Mouse (Mus musculus) lung, embryonic 14.5 days (tissue): Measurements from ENCODE around the gene Rnf11. TPM values are rescaled to one million over a fixed set of nuclear protein-coding genes. Genes with fewer than 3 reads are reported as not detected.
A peak's percentile ranks its signal among the peaks of the same experiment; 100 is the strongest.

Source experiments
- ATAC-seq: fragments of 200-750 bp; cut with Nextera tagmentation; 2 replicates; pipeline ENCODE4 v1.8.0; 2017; ENCODE audit warnings: mild to moderate bottlenecking, moderate TSS enrichment, moderate library complexity; ENCODE audit not compliant: insufficient read depth
- DNase-seq: peaks from one replicate; pipeline ENCODE4 v3.0.0-alpha.2; 2015
- H3K27ac ChIP-seq: fragments of 300-500 bp; sonication (generic); 2 replicates; pipeline ENCODE4 v1.5.1; 2014; ENCODE audit warnings: low read depth, mild to moderate bottlenecking, moderate library complexity
- H3K27me3 ChIP-seq: fragments of 300-500 bp; sonication (generic); 2 replicates; pipeline ENCODE4 v1.6.1; 2014; ENCODE audit warnings: low read length, control low read depth; ENCODE audit not compliant: insufficient read depth
- H3K36me3 ChIP-seq: fragments of 300-500 bp; sonication (generic); 2 replicates; pipeline ENCODE4 v1.6.1; 2014; ENCODE audit warnings: control low read depth; ENCODE audit not compliant: insufficient read depth
- H3K4me1 ChIP-seq: fragments of 300-500 bp; sonication (generic); 2 replicates; pipeline ENCODE4 v1.6.1; 2014; ENCODE audit warnings: antibody characterized with exemption, control low read depth; ENCODE audit not compliant: insufficient read depth
- H3K4me2 ChIP-seq: fragments of 300-500 bp; sonication (generic); 2 replicates; pipeline ENCODE4 v1.6.1; 2014; ENCODE audit warnings: mild to moderate bottlenecking
- H3K4me3 ChIP-seq: fragments of 300-500 bp; sonication (generic); 2 replicates; pipeline ENCODE4 v1.5.1; 2014; ENCODE audit warnings: low read depth, low read length
- H3K9ac ChIP-seq: fragments of 300-500 bp; sonication (generic); 2 replicates; pipeline ENCODE4 v1.6.1; 2014
- H3K9me3 ChIP-seq: fragments of 300-500 bp; sonication (generic); 2 replicates; pipeline ENCODE4 v1.6.1; 2016; ENCODE audit warnings: low read depth, low read length, control low read depth
- CTCF ChIP-seq: IDR thresholded peaks from 2 replicates; pipeline ENCODE4 v1.5.1; 2016; ENCODE audit warnings: antibody characterized with exemption, low read depth
- WGBS: fragments of 180-500 bp; shearing (Covaris S2); extraction: QIAGEN DNeasy Blood & Tissue Kit; methylation state at CpG from one replicate; pipeline ENCODE4 v1.1.7; 2014; 5-methylcytosine and 5-hydroxymethylcytosine counted together
- polyA plus RNA-seq: library from polyadenylated mRNA; unstranded; fragments of >200 nt; fragmentation: Nextera tagmentation; extraction: Ambion mirVana; gene quantifications from 2 replicates; pipeline ENCODE4 v1.2.1, GENCODE M21; 2014

Gene Rnf11
- polyA plus RNA-seq, 1 experiment from 2014 or later, result 54.6 TPM

- Histone ChIP-seq H3K27me3 (no peaks in the 10 kb centered on the region), H3K27ac (no peak overlapping the region), H3K36me3 (no peaks in the 10 kb centered on the region), H3K4me3 (no peak overlapping the region), H3K4me1 (no peaks in the 10 kb centered on the region), H3K9ac (no peak overlapping the region), H3K9me3 (no peaks in the 10 kb centered on the region), H3K4me2 (no peak overlapping the region)
- WGBS, result 75% methylated on average over 1 of the region's 1 CpGs
- no peak for DNase-seq
- ATAC-seq, result no peak
- TF ChIP-seq CTCF, result no peak
These were observed 66.5 kb downstream of the Rnf11 start for GRCm38 (mm10) chr4:109417998-109418397.

GRCm38 (mm10) chr4:109412233-109412632, 72.3 kb downstream of the Rnf11 start:
- Histone ChIP-seq H3K4me2 (no peak overlapping the region), H3K27ac (no peak overlapping the region), H3K4me3 (no peak overlapping the region), H3K9ac (no peak overlapping the region), H3K27me3 (no peaks in the 10 kb centered on the region), H3K36me3 (no peaks in the 10 kb centered on the region), H3K9me3 (no peaks in the 10 kb centered on the region), H3K4me1 (no peaks in the 10 kb centered on the region)
- TF ChIP-seq CTCF, result no peak
- DNase-seq, result no peak
- WGBS, result 87% methylated on average over 5 of the region's 5 CpGs
- no peak for ATAC-seq

- H3K4me3 ChIP-seq, result no peak overlapping the region
- no peak for TF ChIP-seq CTCF
These were observed 73.1 kb downstream of the Rnf11 start for GRCm38 (mm10) chr4:109411377-109411967.

GRCm38 (mm10) chr4:109410681-109411376, 73.7 kb downstream of the Rnf11 start:
- WGBS, result 53% methylated on average over 9 of the region's 9 CpGs
- Histone ChIP-seq H3K4me1 (peaks cover 6% of the 10 kb centered on the region; the same call in 1 of the 2 replicates), H3K36me3 (no peaks in the 10 kb centered on the region), H3K9me3 (no peaks in the 10 kb centered on the region), H3K27ac (peak overlapping the region; percentile 67; the same call in 1 of the 2 replicates), H3K4me3 (no peak overlapping the region), H3K9ac (no peak overlapping the region), H3K4me2 (no peak overlapping the region; the same call in 1 of the 2 replicates), H3K27me3 (no peaks in the 10 kb centered on the region)
- TF ChIP-seq CTCF, result no peak
- DNase-seq (no peak), ATAC-seq (no peak)

More at GRCm38 (mm10) chr4:109411377-109411967, 73.1 kb downstream of the Rnf11 start:
- ATAC-seq, result no peak
- no peak overlapping the region; the same call in 1 of the 2 replicates for H3K4me2 ChIP-seq
- 72% methylated on average over 6 of the region's 6 CpGs for WGBS
- no peak overlapping the region; the same call in 1 of the 2 replicates for H3K9ac ChIP-seq
- H3K27me3 ChIP-seq, result no peaks in the 10 kb centered on the region
- H3K27ac ChIP-seq, result peak overlapping the region; percentile 67; the same call in 1 of the 2 replicates
- DNase-seq, result no peak
- H3K4me1 ChIP-seq, result 0 out of 2 replicates have a peak, but pooled peaks cover 1% of the 10 kb centered on the region
- no peaks in the 10 kb centered on the region for H3K36me3 ChIP-seq
- no peaks in the 10 kb centered on the region for H3K9me3 ChIP-seq

- no peak for TF ChIP-seq CTCF
These were observed 76.6 kb downstream of the Rnf11 start for GRCm38 (mm10) chr4:109407701-109408485.

GRCm38 (mm10) chr4:109407176-109407520, 77.4 kb downstream of the Rnf11 start:
- no peaks in the 10 kb centered on the region for H3K9me3 ChIP-seq
- H3K27ac ChIP-seq, result peak overlapping the region; percentile 82
- no peak for TF ChIP-seq CTCF
- H3K36me3 ChIP-seq, result no peaks in the 10 kb centered on the region
- H3K4me1 ChIP-seq, result peaks cover 6% of the 10 kb centered on the region; the same call in 1 of the 2 replicates
- H3K27me3 ChIP-seq, result no peaks in the 10 kb centered on the region
- H3K9ac ChIP-seq, result peak overlapping the region; percentile 67
- peak; percentile 54 for DNase-seq
- peak overlapping the region; percentile 63 for H3K4me3 ChIP-seq
- peak overlapping the region; percentile 99 for H3K4me2 ChIP-seq
- WGBS, result 2% methylated on average over 24 of the region's 24 CpGs
- no peak; the same call in 1 of the 2 replicates for ATAC-seq

More at GRCm38 (mm10) chr4:109407701-109408485, 76.6 kb downstream of the Rnf11 start:
- DNase-seq, result peak; percentile 63
- no peaks in the 10 kb centered on the region for H3K27me3 ChIP-seq
- H3K9me3 ChIP-seq, result no peaks in the 10 kb centered on the region
- peak overlapping the region; percentile 63 for H3K4me3 ChIP-seq
- peak overlapping the region; percentile 99 for H3K4me2 ChIP-seq
- peak overlapping the region; percentile 58 for H3K27ac ChIP-seq
- no peak for ATAC-seq
- peaks cover 6% of the 10 kb centered on the region; the same call in 1 of the 2 replicates for H3K4me1 ChIP-seq
- H3K9ac ChIP-seq, result peak overlapping the region; percentile 67; the same call in 1 of the 2 replicates
- 65% methylated on average over 9 of the region's 9 CpGs for WGBS
- H3K36me3 ChIP-seq, result no peaks in the 10 kb centered on the region
